Mouse (Mus musculus) intestine, postnatal 0 days (tissue): ENCODE measurements around the gene Rasgrf1. TPM values are rescaled to one million over a fixed set of nuclear protein-coding genes. Genes with fewer than 3 reads are reported as not detected.

Experiments used
- ATAC-seq: fragments of 200-750 bp; cut with Nextera tagmentation; 2 replicates; pipeline ENCODE4 v1.8.0; 2017; ENCODE audit warnings: mild to moderate bottlenecking, moderate TSS enrichment, moderate library complexity
- H3K27ac ChIP-seq: fragments of 300-500 bp; sonication (generic); 2 replicates; pipeline ENCODE4 v1.5.1; 2014; ENCODE audit warnings: mild to moderate bottlenecking, low read depth, low read length, moderate library complexity
- H3K27me3 ChIP-seq: fragments of 300-500 bp; sonication (generic); replicated peaks from 2 replicates; pipeline ENCODE4 v1.6.1; 2014; ENCODE audit warnings: low read length, mixed read lengths; ENCODE audit not compliant: control insufficient read depth, insufficient read depth
- H3K36me3 ChIP-seq: fragments of 300-500 bp; sonication (generic); 2 replicates; pipeline ENCODE4 v1.6.1; 2014; ENCODE audit warnings: mild to moderate bottlenecking, moderate library complexity; ENCODE audit not compliant: control insufficient read depth, insufficient read depth
- H3K4me1 ChIP-seq: fragments of 300-500 bp; sonication (generic); replicated peaks from 2 replicates; pipeline ENCODE4 v1.6.1; 2014; ENCODE audit warnings: antibody characterized with exemption, low read length, mixed read lengths; ENCODE audit not compliant: control insufficient read depth, insufficient read depth
- H3K4me2 ChIP-seq: fragments of 300-500 bp; sonication (generic); replicated peaks from 2 replicates; pipeline ENCODE4 v1.6.1; 2014; ENCODE audit warnings: low read depth, mild to moderate bottlenecking, moderate library complexity
- H3K4me3 ChIP-seq: fragments of 300-500 bp; sonication (generic); 2 replicates; pipeline ENCODE4 v1.5.1; 2014; ENCODE audit warnings: low read depth, low read length
- H3K9ac ChIP-seq: fragments of 300-500 bp; sonication (generic); 2 replicates; pipeline ENCODE4 v1.6.1; 2014; ENCODE audit warnings: mild to moderate bottlenecking, low read depth, low read length
- H3K9me3 ChIP-seq: fragments of 300-500 bp; sonication (generic); 2 replicates; pipeline ENCODE4 v1.6.1; 2016; ENCODE audit warnings: mixed run types; ENCODE audit not compliant: control insufficient read depth
- CTCF ChIP-seq: sonication (generic); IDR thresholded peaks from 2 replicates; pipeline ENCODE4 v1.5.1; 2016; ENCODE audit warnings: low read depth, mild to moderate bottlenecking, control low read depth, antibody characterized with exemption, moderate library complexity
- WGBS: fragments of 180-500 bp; shearing (Covaris S2); extraction: QIAGEN DNeasy Blood & Tissue Kit; methylation state at CpG from one replicate; pipeline ENCODE4 v1.1.7; 2014; 5-methylcytosine and 5-hydroxymethylcytosine counted together
- polyA plus RNA-seq: library from polyadenylated mRNA; unstranded; fragments of >200 nt; fragmentation: Nextera tagmentation; extraction: Ambion mirVana; gene quantifications from 2 replicates; pipeline ENCODE4 v1.2.1, GENCODE M21; 2015

The Rasgrf1 gene
- polyA plus RNA-seq, 1 experiment from 2014 or later, result not detected

GRCm38 (mm10) chr9:89870531-89871150 is 39.1 kb upstream of the Rasgrf1 start:
- no peak for TF ChIP-seq CTCF

GRCm38 (mm10) chr9:89872137-89872536 is 37.6 kb upstream of the Rasgrf1 start:
- no peaks in the 10 kb centered on the region for H3K4me1 ChIP-seq
- no peak overlapping the region for H3K4me2 ChIP-seq
- no peak overlapping the region for H3K9ac ChIP-seq
- no peak for ATAC-seq
- no peaks in the 10 kb centered on the region for H3K9me3 ChIP-seq
- H3K27ac ChIP-seq, result no peak overlapping the region
- no peaks in the 10 kb centered on the region for H3K36me3 ChIP-seq
- TF ChIP-seq CTCF, result no peak
- no peak overlapping the region for H3K4me3 ChIP-seq
- H3K27me3 ChIP-seq, result peaks cover 35% of the 10 kb centered on the region
- 74% methylated on average over 6 of the region's 6 CpGs for WGBS

More at GRCm38 (mm10) chr9:89870531-89871150, 39.1 kb upstream of the Rasgrf1 start:
- H3K36me3 ChIP-seq, result no peaks in the 10 kb centered on the region
- H3K4me1 ChIP-seq, result no peaks in the 10 kb centered on the region
- no peak overlapping the region for H3K4me2 ChIP-seq
- H3K9ac ChIP-seq, result no peak overlapping the region
- 17% methylated on average over 8 of the region's 8 CpGs for WGBS
- H3K27me3 ChIP-seq, result peaks cover 27% of the 10 kb centered on the region
- no peaks in the 10 kb centered on the region for H3K9me3 ChIP-seq
- no peak for ATAC-seq
- H3K4me3 ChIP-seq, result no peak overlapping the region
- no peak overlapping the region for H3K27ac ChIP-seq

DNA sequence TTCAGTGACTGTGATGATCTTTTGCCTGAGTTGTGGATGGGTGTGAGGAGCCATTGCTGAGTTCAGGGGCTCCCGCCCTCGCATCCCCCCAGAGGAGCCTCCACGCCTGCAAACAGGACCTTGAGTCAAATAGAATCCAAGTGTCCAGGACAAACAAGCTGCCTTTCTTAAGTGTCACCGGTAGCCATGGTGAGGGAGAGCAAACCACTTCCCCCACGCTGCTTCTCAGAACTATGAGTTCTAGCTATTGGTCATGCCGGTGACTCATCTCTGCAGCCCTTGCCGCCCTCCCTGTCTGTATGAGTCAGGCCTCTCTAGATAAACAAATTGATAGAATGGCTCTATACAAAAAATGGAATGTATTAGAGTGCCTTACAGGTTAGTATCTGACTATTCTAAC is 35.3 kb upstream of the Rasgrf1 start:
- no peak overlapping the region for H3K9ac ChIP-seq
- no peak overlapping the region for H3K27ac ChIP-seq
- no peaks in the 10 kb centered on the region for H3K9me3 ChIP-seq
- no peaks in the 10 kb centered on the region for H3K36me3 ChIP-seq
- no peaks in the 10 kb centered on the region for H3K4me1 ChIP-seq
- no peak overlapping the region for H3K4me2 ChIP-seq
- no peak overlapping the region for H3K4me3 ChIP-seq
- TF ChIP-seq CTCF, result no peak
- peaks cover 41% of the 10 kb centered on the region for H3K27me3 ChIP-seq
- WGBS, result 38% methylated on average over 7 of the region's 7 CpGs
- ATAC-seq, result no peak

DNA sequence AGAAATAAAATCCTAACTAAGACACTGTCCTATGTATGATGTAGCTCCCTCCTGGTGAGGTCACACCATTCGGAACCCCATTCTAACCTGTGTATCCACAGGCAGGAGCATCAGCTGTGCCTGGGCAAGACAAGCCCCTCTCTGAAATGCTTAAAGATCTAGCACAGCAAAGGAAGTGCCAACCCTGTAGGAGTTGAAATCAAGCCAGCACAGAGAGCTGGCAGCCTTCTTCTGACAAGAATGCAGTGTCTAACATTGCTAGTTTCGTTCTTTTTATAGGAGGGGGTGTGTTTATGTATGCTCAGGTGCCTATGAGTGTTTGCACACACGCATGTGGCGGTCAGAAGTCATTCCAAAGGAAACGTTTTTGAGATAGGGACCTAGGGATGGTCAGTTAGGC is 34.2 kb upstream of the Rasgrf1 start:
- Histone ChIP-seq H3K27me3 (peaks cover 45% of the 10 kb centered on the region), H3K4me1 (no peaks in the 10 kb centered on the region), H3K36me3 (no peaks in the 10 kb centered on the region), H3K4me3 (no peak overlapping the region), H3K4me2 (no peak overlapping the region), H3K9me3 (no peaks in the 10 kb centered on the region), H3K9ac (no peak overlapping the region), H3K27ac (no peak overlapping the region)
- no peak for ATAC-seq
- no peak for TF ChIP-seq CTCF
- 52% methylated on average over 5 of the region's 5 CpGs for WGBS

- Histone ChIP-seq H3K36me3 (no peaks in the 10 kb centered on the region), H3K4me2 (no peak overlapping the region), H3K9me3 (no peaks in the 10 kb centered on the region), H3K4me3 (no peak overlapping the region), H3K27ac (no peak overlapping the region), H3K4me1 (no peaks in the 10 kb centered on the region), H3K27me3 (peaks cover 55% of the 10 kb centered on the region), H3K9ac (no peak overlapping the region)
- ATAC-seq, result no peak
- TF ChIP-seq CTCF, result no peak
- WGBS, result 42% methylated on average over 11 of the region's 11 CpGs
Measured at GRCm38 (mm10) chr9:89878471-89879020, 31.2 kb upstream of the Rasgrf1 start.

DNA sequence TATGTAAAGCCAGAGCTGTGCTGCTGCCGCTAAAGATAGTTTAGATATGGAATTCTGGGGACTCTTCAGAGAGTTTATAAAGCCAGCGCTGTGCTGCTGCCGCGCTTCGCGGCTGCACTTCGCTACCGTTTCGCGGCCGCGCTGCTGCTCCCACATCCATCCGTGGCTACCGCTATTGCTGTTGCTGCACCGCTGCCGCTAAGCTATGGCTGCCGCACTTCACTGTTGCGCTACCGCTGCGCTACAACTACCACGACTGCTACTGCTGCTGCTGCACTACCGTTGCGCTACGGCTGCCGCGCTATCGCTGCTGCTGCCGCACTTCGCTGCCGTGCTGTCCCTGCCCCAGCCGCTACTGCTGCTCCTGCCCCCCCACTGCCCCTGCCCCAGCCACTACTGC is 30.1 kb upstream of the Rasgrf1 start:
- no peak for ATAC-seq
- Histone ChIP-seq H3K4me3 (no peak overlapping the region), H3K4me2 (no peak overlapping the region; the same call in 1 of the 2 replicates), H3K27me3 (peaks cover 49% of the 10 kb centered on the region), H3K9me3 (no peaks in the 10 kb centered on the region), H3K4me1 (no peaks in the 10 kb centered on the region), H3K27ac (no peak overlapping the region), H3K36me3 (no peaks in the 10 kb centered on the region), H3K9ac (no peak overlapping the region)
- 70% methylated on average over 31 of the region's 31 CpGs for WGBS
- no peak for TF ChIP-seq CTCF
